Mouse (Mus musculus): ENCODE measurements at regions not wholly inside any gene's neighbourhood (a gene's known extent, or its start where the extent isn't known, plus 50 kb on each side); places are given as distances from the start of the nearest gene placed in this dataset.

DNA sequence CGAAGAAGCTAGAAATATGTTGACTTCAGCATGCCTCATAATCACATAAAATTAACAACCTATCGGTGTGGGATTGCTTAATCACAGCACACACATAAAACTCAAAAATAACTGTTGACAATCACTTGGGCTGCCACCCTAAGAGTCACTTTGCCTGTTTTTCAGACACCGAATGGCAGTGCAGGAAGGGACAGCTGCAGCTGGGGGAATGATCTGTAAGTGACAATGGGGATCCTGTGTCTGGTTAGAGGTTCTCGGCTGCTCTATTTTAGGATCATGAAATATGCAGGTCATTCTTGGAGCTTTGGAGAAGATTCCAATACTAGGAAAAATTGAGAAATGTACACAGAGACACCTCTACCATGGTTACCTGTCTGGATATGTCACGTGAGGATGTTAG lies 54.4 kb upstream of the Tcf12 start:
- intact Hi-C loops (cut with DNase I): no loop called here
- DNase-seq (ENCODE audit: extremely low spot score in 1 of 2, low spot score in 2 of 2): no peak
- Histone ChIP-seq H3K27ac (no peak overlapping the region), H3K4me3 (no peak overlapping the region)
- TF ChIP-seq CTCF (IDR thresholded peaks at IDR 0.05): no peak

DNA sequence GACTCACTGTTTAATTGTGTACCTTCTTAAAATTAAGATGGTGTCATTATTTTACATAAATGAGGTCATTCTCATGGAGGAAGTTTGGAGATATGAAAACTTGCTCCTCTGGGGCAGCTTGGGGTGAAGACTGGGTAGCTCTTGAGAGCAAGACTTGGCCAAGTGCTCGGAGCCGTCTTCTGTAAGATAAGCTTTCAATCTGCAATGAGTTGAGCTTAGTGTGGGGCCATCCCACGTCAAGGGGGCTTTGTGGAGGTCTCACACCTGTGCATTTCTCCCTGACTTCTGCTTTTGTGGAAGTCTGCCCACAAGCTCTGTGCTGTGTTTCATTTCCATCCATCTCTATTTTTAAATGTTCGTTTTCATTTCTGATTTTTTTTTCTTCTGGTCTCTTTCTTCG lies 54.9 kb upstream of the Tcf12 start:
- Histone ChIP-seq H3K4me3 (no peak overlapping the region), H3K27ac (no peak overlapping the region)
- intact Hi-C loops (cut with DNase I): no loop called here
- TF ChIP-seq CTCF (IDR thresholded peaks at IDR 0.05): no peak
- no peak for DNase-seq (ENCODE audit: extremely low spot score in 1 of 2, low spot score in 2 of 2)

DNA sequence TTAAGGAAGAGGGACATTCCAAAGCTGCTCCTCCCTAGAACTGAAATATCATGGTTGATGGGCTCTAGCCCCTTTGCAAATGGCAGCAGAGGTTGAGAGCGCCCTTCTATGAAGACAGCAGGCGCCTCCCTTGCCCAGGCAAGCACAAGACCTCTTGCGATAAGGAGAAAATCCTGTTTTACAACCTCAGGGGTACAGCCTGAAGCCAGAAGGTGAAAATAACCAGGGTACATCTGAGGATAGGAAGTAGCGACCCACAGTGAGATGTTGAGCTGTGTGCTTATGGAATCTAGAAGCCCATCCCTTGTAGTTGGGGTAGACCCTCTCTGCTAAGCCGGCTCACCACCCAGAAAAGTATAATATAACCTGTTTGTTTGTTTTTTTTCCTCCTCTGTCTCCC lies 57.6 kb upstream of the Tcf12 start:
- no peak for TF ChIP-seq CTCF (IDR thresholded peaks at IDR 0.05)
- no peak overlapping the region for H3K4me3 ChIP-seq
- intact Hi-C loops (cut with DNase I): no loop called here
- H3K27ac ChIP-seq: no peak overlapping the region
- DNase-seq (ENCODE audit: extremely low spot score in 1 of 2, low spot score in 2 of 2): no peak

DNA sequence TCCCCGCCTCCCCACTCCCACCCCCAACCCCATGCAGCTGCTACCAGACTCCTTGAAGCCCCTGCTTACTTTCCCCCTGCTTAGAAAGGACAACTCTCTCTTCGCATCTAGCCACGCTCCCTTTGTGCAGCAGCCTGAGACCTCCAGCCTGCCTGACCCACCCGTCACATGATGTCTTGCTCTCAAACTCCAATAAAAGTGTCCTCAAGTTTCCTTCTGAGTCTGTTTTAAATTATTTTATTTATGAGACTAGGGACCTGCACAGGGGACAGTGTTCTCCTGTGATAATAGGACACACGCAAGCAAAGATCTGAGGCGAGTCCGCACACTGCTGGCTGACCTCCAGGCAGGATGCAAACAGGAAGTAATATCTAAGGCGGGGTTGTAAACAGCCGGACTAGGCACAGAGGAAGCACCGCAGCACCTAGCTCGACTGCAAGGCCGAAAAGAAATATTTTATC lies 58.1 kb upstream of the Tcf12 start:
- intact Hi-C loops (cut with DNase I): no loop called here
- H3K4me3 ChIP-seq: peak overlapping the region; percentile 23; the same call in 1 of the 2 replicates
- H3K27ac ChIP-seq: no peak overlapping the region
- DNase-seq (ENCODE audit: extremely low spot score in 1 of 2, low spot score in 2 of 2): no peak
- no peak for TF ChIP-seq CTCF (IDR thresholded peaks at IDR 0.05)

DNA sequence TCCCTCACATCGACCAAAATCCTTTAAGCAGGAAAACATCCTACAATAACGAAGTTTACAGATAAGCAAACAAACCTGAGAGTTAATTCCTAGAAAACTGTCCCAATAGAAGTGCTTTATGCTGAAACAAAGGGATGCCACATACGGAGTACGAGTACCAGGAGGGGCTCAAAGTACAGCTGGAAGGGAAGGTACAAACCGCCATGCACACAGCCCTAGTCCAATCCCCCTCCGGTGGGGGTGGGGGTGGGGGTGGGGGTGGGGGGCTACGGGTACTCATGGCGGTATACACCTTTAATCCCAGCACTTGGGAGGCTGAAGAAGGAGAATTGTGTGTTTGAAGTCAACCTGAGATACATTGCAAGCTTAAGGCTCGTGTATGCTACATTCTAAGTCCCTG lies 58.6 kb upstream of the Tcf12 start:
- no peak for DNase-seq (ENCODE audit: extremely low spot score in 1 of 2, low spot score in 2 of 2)
- Histone ChIP-seq H3K27ac (no peak overlapping the region), H3K4me3 (peak overlapping the region; percentile 23; the same call in 1 of the 2 replicates)
- TF ChIP-seq CTCF (IDR thresholded peaks at IDR 0.05): no peak
- intact Hi-C loops (cut with DNase I): no loop called here

DNA sequence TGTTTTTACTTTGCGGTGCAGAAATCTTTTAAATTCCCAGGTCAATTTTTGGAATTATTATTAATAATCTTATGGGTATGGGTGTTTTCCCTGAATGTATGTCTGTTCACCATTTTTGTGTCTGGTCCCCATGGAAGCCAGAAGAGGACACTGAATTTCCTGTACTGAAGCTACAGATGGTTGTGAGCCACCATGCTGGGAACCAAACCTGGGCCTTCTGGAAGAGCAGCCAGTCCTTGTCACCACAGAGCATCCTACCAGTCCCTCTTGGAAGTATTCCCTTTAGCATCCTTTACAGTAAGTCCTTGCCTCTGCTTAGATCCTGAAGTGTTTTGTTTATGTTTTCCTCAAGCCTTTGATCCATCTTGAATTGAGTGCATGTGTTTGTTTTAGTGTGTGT lies 60.7 kb upstream of the Tcf12 start:
- Histone ChIP-seq H3K27ac (no peak overlapping the region), H3K4me3 (no peak overlapping the region)
- TF ChIP-seq CTCF (IDR thresholded peaks at IDR 0.05): no peak
- no peak for DNase-seq (ENCODE audit: extremely low spot score in 1 of 2, low spot score in 2 of 2)
- intact Hi-C loops (cut with DNase I): no loop called here

DNA sequence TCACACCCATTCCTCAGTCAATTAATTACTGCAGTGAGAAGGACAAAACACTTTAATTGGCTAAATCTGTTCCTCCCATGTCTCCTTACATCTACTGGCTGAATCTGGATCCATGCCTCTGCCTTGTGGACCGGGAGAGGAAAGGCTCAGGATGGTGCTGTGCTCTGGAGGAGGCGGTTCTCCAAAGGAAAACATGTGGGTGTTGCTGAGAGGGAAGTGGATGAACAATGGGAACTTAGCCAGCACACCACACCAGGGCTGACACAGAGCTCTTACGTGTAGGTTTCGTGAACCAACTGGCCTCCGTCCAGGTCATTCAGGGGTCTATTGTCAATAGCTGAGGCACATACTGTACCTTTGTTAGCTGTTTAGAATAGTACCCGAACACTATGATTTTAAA lies 69.3 kb upstream of the Tcf12 start:
- no peak for TF ChIP-seq CTCF (IDR thresholded peaks at IDR 0.05)

DNA sequence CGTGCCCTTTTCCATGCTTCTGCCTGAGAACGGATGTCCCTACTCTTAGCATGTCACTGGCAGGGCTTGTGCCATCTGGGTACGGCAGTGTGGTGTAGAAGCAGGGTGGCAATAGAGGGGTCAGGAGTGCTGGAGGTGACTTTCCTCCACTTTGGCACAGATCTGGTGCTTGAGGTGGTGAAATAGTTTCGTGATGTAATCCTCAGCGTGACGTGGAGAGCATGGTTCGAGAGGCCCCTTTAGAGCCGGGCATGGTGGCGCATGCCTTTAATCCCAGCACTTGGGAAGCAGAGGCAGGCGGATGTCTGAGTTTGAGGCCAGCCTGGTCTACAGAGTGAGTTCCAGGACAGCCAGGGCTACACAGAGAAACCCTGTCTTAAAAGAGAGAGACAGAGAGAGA lies 71.7 kb upstream of the Tcf12 start:
- intact Hi-C loops (cut with DNase I): no loop called here
- no peak for DNase-seq (ENCODE audit: extremely low spot score in 1 of 2, low spot score in 2 of 2)
- no peak overlapping the region for H3K27ac ChIP-seq
- no peak overlapping the region for H3K4me3 ChIP-seq
- no peak for TF ChIP-seq CTCF (IDR thresholded peaks at IDR 0.05)

More for the DNA sequence above, 69.3 kb upstream of the Tcf12 start:
- DNase-seq (ENCODE audit: extremely low spot score in 1 of 2, low spot score in 2 of 2): no peak
- intact Hi-C loops (cut with DNase I): no loop called here
- H3K4me3 ChIP-seq: no peak overlapping the region
- no peak overlapping the region for H3K27ac ChIP-seq

DNA sequence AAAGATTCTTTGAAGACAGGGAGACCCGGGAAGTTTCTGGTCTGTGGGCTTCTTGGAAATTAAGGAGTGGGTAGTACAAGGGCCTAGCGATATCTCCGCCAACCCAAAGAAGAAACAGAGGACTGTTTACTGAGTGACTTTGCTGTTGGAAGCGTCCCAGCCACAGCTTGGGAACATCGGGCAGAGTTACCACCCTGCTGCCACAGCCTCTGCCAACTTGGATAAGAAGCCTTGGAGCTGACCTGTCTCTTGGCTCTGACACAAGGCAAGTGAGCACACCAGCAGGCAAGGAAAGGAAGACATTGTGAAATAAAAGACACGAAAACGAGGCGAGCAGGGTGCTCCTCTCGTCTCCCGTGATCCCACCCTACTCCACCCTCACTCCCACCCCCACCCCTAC lies 72.3 kb upstream of the Tcf12 start:
- Histone ChIP-seq H3K27ac (no peak overlapping the region), H3K4me3 (no peak overlapping the region)
- no peak for TF ChIP-seq CTCF (IDR thresholded peaks at IDR 0.05)
- no peak for DNase-seq (ENCODE audit: extremely low spot score in 1 of 2, low spot score in 2 of 2)
- intact Hi-C loops (cut with DNase I): no loop called here

DNA sequence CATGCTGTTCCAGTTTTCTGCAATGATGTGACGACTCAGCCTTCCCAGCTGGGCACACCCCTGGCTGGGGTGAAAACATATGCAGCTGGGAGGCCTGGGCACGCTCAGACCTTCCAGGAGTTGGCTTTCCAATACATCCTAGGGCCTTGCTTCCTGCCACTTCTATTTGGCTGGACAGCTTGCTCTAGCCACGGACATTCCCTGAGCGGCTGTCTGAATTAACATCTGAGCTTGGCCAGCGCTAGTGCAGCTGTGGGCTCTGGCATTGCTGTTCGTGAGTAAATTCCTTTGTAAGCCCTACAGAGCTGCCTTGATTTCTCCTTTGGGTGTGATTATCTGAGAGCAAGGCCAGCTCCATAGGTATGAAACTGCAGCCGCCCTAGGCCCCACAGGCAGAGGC lies 78.2 kb upstream of the Tcf12 start:
- DNase-seq (ENCODE audit: extremely low spot score in 1 of 2, low spot score in 2 of 2): no peak
- no peak overlapping the region for H3K4me3 ChIP-seq
- intact Hi-C loops (cut with DNase I): loop anchor here (10.0 kb wide), 1 partner anchor 155 kb away; no protein-coding TSS in a partner anchor
- no peak overlapping the region for H3K27ac ChIP-seq
- TF ChIP-seq CTCF (IDR thresholded peaks at IDR 0.05): no peak

DNA sequence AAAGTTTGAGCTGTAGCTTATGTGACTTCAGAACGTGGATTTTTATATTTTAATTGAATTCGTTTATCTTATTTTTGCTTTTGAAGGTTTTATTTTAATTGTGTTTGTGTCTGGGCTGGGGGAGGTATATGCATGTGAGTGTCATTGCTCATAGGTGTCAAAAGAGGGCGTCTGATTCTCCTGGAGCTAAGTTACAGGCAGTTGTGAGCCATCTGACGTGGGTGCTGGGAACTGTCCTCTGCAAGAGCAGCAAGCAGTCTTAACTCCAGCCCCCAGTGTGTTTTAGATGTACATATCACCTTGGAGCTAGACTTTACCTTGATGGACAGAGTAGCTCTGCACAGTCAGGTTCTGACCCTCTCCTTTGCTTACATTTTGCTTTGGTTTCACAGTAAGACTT lies 79.0 kb upstream of the Tcf12 start:
- H3K4me3 ChIP-seq: no peak overlapping the region
- TF ChIP-seq CTCF (IDR thresholded peaks at IDR 0.05): no peak
- DNase-seq (ENCODE audit: extremely low spot score in 1 of 2, low spot score in 2 of 2): no peak
- no peak overlapping the region for H3K27ac ChIP-seq
- intact Hi-C loops (cut with DNase I): loop anchor here (10.0 kb wide), 1 partner anchor 156 kb away; no protein-coding TSS in a partner anchor

DNA sequence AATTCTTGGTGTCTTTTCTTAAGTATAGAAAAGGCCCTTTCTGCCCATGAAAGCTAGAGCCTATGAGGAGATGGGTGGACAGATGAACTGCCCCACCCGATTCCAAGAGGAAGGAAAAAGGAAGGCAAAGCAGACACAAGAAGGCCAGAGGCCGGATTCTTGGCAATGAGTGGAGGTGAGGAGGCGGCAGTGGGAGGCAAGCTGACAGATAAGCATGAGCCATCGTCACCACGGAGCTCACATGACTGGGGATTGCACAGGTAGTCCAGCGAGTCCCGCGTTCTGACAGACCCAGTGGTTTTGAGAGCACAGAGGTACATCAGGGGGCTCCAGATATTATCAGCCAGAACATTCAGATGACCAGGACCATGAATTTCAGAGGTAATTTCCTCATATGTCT lies 79.4 kb upstream of the Tcf12 start:
- Histone ChIP-seq H3K27ac (no peak overlapping the region), H3K4me3 (no peak overlapping the region)
- intact Hi-C loops (cut with DNase I): loop anchor here (10.0 kb wide), 1 partner anchor 156 kb away; no protein-coding TSS in a partner anchor
- no peak for DNase-seq (ENCODE audit: extremely low spot score in 1 of 2, low spot score in 2 of 2)
- TF ChIP-seq CTCF (IDR thresholded peaks at IDR 0.05): no peak

Measured in left cerebral cortex, adult 2 months (tissue).